Mouse (Mus musculus) G1E (cell line): Measurements from ENCODE around the gene Stk24.

ENCODE experiments used
- CTCF ChIP-seq: IDR thresholded peaks from 2 replicates; pipeline ENCODE4 v1.5.1; 2012; ENCODE audit warnings: low read depth, low read length, inconsistent platforms, mixed read lengths
- GATA1 ChIP-seq: IDR thresholded peaks from 2 replicates; pipeline ENCODE4 v1.6.1; 2012; ENCODE audit warnings: borderline replicate concordance, low read length, inconsistent platforms, mixed read lengths
- TAL1 ChIP-seq: conservative IDR thresholded peaks from 2 replicates; pipeline ENCODE4 v1.6.1; 2012; ENCODE audit warnings: low read depth, low read length, inconsistent platforms, mixed read lengths

GRCm38 (mm10) chr14:121379116-121379826 is 540 bp downstream of the Stk24 start:
- TF ChIP-seq CTCF (no peak), TAL1 (no peak), GATA1 (no peak)
